Mouse (Mus musculus) intestine, embryonic 16.5 days (tissue): ENCODE data around the gene Meaf6. TPM values are rescaled to one million over a fixed set of nuclear protein-coding genes. Genes with fewer than 3 reads are reported as not detected.

ENCODE experiments used
- ATAC-seq: fragments of 200-750 bp; cut with Nextera tagmentation; 2 replicates; pipeline ENCODE4 v1.8.0; 2017; ENCODE audit warnings: moderate TSS enrichment, moderate library complexity
- H3K27ac ChIP-seq: fragments of 300-500 bp; sonication (generic); 2 replicates; pipeline ENCODE4 v1.5.1; 2014; ENCODE audit warnings: mild to moderate bottlenecking, low read length
- H3K27me3 ChIP-seq: fragments of 300-500 bp; sonication (generic); replicated peaks from 2 replicates; pipeline ENCODE4 v1.6.1; 2014; ENCODE audit warnings: low read length, control low read depth, mixed read lengths; ENCODE audit not compliant: control insufficient read depth, insufficient read depth
- H3K36me3 ChIP-seq: fragments of 300-500 bp; sonication (generic); 2 replicates; pipeline ENCODE4 v1.6.1; 2014; ENCODE audit warnings: low read length, control low read depth; ENCODE audit not compliant: control insufficient read depth, insufficient read depth
- H3K4me1 ChIP-seq: fragments of 300-500 bp; sonication (generic); 2 replicates; pipeline ENCODE4 v1.6.1; 2014; ENCODE audit warnings: low read length, control low read depth, mixed read lengths; ENCODE audit not compliant: control insufficient read depth, insufficient read depth
- H3K4me2 ChIP-seq: fragments of 300-500 bp; sonication (generic); 2 replicates; pipeline ENCODE4 v1.6.1; 2014; ENCODE audit warnings: low read depth, low read length, control low read depth
- H3K4me3 ChIP-seq: fragments of 300-500 bp; sonication (generic); 2 replicates; pipeline ENCODE4 v1.5.1; 2014; ENCODE audit warnings: mild to moderate bottlenecking, low read length
- H3K9ac ChIP-seq: fragments of 300-500 bp; sonication (generic); 2 replicates; pipeline ENCODE4 v1.6.1; 2014; ENCODE audit warnings: low read depth, low read length
- H3K9me3 ChIP-seq: fragments of 300-500 bp; sonication (generic); 2 replicates; pipeline ENCODE4 v1.6.1; 2016; ENCODE audit warnings: low read length, control low read depth; ENCODE audit not compliant: control insufficient read depth
- WGBS: fragments of 180-500 bp; shearing (Covaris S2); extraction: QIAGEN DNeasy Blood & Tissue Kit; methylation state at CpG from one replicate; pipeline ENCODE4 v1.1.7; 2014; 5-methylcytosine and 5-hydroxymethylcytosine counted together
- polyA plus RNA-seq: library from polyadenylated mRNA; unstranded; fragments of >200 nt; fragmentation: Nextera tagmentation; extraction: Ambion mirVana; gene quantifications from 2 replicates; pipeline ENCODE4 v1.2.1, GENCODE M21; 2015

Gene Meaf6
- 39.3 and 40.3 TPM in 2 replicates for polyA plus RNA-seq

DNA sequence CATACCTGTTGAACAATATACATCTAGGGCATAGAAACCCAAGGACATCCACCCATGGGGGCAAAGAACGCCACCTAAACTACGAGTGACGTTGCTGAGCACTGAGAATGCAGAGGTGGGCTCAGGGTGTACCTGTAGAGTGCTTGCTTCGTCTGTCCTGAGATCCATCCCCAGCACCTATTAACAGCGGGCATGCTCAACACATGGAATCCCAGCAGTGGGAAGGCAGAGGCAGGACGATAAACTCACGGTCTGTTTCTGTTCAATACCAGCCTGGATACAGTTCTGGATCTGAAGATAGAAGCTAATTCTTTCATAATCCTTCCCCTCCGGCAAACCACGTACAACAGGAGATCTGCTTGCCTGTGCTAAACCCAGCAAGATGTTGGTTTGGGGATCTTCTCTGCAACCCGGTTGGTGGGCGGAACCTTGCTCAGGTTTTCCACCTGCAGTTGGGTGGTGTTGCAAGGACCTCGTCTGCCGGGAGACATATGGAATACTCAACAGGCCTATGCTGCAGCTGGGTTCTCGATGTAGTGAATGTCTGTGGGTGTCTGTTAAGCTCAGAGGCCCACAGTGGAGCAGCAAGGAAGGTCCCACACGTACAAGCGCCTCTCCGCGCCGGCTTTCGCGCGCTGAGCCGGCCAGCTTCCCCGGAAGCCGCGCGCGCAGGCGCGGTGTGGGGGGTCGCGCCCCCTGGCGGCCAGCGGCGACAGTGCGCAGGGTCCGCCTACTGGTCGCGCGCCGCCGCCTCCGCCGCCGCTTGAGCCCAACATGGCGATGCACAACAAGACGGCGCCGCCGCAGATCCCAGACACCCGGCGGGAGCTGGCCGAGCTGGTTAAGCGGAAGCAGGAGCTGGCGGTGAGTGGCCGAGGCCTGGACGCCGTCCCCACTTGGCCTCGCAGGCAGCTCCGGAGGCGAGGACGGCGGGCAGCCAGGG lies at the start of gene Meaf6:
Meaf6 (plus strand) TSS at position 732 of the 943 bp plus-strand sequence.
- no peaks in the 10 kb centered on the region for H3K27me3 ChIP-seq
- H3K4me2 ChIP-seq = peak within 1 kb of the TSS; percentile 72
- WGBS = 1% methylated on average over 63 of the region's 63 CpGs
- H3K27ac ChIP-seq = peak within 1 kb of the TSS; percentile 97
- peak within 1 kb of the TSS; percentile 79 for H3K4me3 ChIP-seq
- H3K36me3 ChIP-seq = 0 out of 2 replicates have a peak, but pooled peaks cover 3% of the 10 kb centered on the region
- H3K9ac ChIP-seq = peak within 1 kb of the TSS; percentile 86
- 0 out of 2 replicates have a peak, but pooled peaks cover 4% of the 10 kb centered on the region for H3K9me3 ChIP-seq
- ATAC-seq = peak; percentile 93
- peaks cover 8% of the 10 kb centered on the region; the same call in 1 of the 2 replicates for H3K4me1 ChIP-seq

DNA sequence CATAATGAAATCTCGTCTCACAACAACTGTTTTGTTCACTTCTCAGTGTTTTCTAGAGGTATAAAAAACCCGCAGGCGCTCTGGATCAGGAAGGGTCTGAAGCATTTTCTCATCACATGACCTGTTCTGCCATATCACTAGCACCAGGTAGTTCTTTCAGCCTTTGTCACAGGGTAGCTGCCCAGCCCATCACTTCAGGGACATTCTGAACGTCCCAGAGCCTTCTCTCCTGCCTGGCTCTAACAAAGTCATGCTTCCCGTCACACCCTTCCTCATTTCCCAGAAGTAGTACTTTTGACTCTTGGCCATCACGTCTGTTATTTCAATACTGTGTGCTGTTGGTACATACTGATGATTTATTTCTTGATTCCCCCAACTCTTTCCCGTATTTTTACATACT lies 40.5 kb upstream of the Meaf6 start:
- WGBS = 89% methylated on average over 7 of the region's 7 CpGs
- H3K36me3 ChIP-seq = peaks cover 29% of the 10 kb centered on the region; the same call in 1 of the 2 replicates
- no peak for ATAC-seq
- no peak overlapping the region for H3K9ac ChIP-seq
- H3K4me1 ChIP-seq = no peaks in the 10 kb centered on the region
- H3K4me3 ChIP-seq = no peak overlapping the region
- H3K4me2 ChIP-seq = no peak overlapping the region
- H3K27me3 ChIP-seq = no peaks in the 10 kb centered on the region
- H3K27ac ChIP-seq = no peak overlapping the region
- no peaks in the 10 kb centered on the region for H3K9me3 ChIP-seq

- Histone ChIP-seq H3K4me3 (no peak overlapping the region), H3K4me2 (no peak overlapping the region), H3K4me1 (no peaks in the 10 kb centered on the region), H3K27me3 (no peaks in the 10 kb centered on the region), H3K9ac (no peak overlapping the region), H3K9me3 (no peaks in the 10 kb centered on the region), H3K36me3 (peaks cover 20% of the 10 kb centered on the region), H3K27ac (no peak overlapping the region)
- 89% methylated on average over 9 of the region's 9 CpGs for WGBS
- ATAC-seq = no peak
Observed at GRCm38 (mm10) chr4:125055385-125055784, 29.5 kb upstream of the Meaf6 start.

DNA sequence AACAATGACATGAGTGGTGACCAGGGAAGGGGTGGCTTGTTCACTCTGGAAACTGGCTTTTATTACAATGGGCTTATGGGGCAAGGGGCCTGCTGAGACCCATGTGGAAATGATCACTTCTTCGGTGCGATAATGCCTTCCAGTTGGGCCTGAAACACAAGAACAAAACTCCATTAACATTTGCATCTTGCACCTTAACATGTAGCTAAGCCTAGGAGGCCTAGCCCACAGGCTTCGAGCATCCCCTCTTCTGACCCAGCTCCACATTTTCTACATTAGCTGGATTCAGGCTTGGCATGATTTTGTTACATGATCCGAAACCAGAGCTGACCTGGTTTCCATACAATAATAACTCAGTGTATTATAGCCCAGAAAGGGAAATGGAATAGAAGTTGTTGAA lies 28.5 kb upstream of the Meaf6 start:
- H3K9me3 ChIP-seq = no peaks in the 10 kb centered on the region
- 90% methylated on average over 4 of the region's 4 CpGs for WGBS
- no peak overlapping the region for H3K4me2 ChIP-seq
- no peaks in the 10 kb centered on the region for H3K27me3 ChIP-seq
- H3K4me3 ChIP-seq = no peak overlapping the region
- H3K27ac ChIP-seq = no peak overlapping the region
- H3K36me3 ChIP-seq = peaks cover 20% of the 10 kb centered on the region
- no peaks in the 10 kb centered on the region for H3K4me1 ChIP-seq
- H3K9ac ChIP-seq = no peak overlapping the region
- ATAC-seq = no peak

DNA sequence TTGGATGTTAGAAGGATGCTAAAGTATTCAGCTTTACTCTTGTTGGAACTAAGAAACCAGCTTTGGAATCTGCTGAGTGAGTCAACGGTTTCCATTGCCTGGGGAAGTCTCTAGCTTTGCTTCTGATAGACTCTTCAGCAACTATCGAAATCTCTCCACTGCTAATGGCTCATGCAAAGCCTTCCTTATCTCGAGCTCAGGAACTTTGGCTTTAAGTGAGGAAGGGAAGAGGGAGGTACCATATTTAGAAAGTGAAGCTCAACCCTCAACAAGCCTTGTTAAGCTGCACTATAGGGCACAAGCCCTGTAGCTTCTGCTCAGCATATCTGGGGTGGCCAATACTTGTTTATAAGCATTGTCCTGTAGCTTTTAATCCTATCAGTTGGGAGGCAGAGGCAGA lies 27.7 kb upstream of the Meaf6 start:
- H3K9ac ChIP-seq = no peak overlapping the region
- no peak overlapping the region for H3K4me3 ChIP-seq
- no peak overlapping the region for H3K27ac ChIP-seq
- no peaks in the 10 kb centered on the region for H3K9me3 ChIP-seq
- no peak for ATAC-seq
- H3K4me1 ChIP-seq = no peaks in the 10 kb centered on the region
- H3K36me3 ChIP-seq = peaks cover 20% of the 10 kb centered on the region
- no peaks in the 10 kb centered on the region for H3K27me3 ChIP-seq
- 51% methylated on average over 3 of the region's 3 CpGs for WGBS
- no peak overlapping the region for H3K4me2 ChIP-seq

GRCm38 (mm10) chr4:125058033-125058432 lies 26.9 kb upstream of the Meaf6 start:
- Histone ChIP-seq H3K4me2 (no peak overlapping the region), H3K27ac (no peak overlapping the region), H3K4me1 (no peaks in the 10 kb centered on the region), H3K9me3 (no peaks in the 10 kb centered on the region), H3K27me3 (no peaks in the 10 kb centered on the region), H3K36me3 (peaks cover 16% of the 10 kb centered on the region; the same call in 1 of the 2 replicates), H3K4me3 (no peak overlapping the region), H3K9ac (no peak overlapping the region)
- ATAC-seq = no peak
- WGBS = 49% methylated on average over 5 of the region's 5 CpGs

GRCm38 (mm10) chr4:125059025-125059424 lies 25.9 kb upstream of the Meaf6 start:
- 2% methylated on average over 8 of the region's 8 CpGs for WGBS
- ATAC-seq = peak; percentile 70; the same call in 1 of the 2 replicates
- Histone ChIP-seq H3K9me3 (no peaks in the 10 kb centered on the region), H3K9ac (no peak overlapping the region), H3K27me3 (no peaks in the 10 kb centered on the region), H3K4me3 (no peak overlapping the region), H3K4me1 (no peaks in the 10 kb centered on the region), H3K27ac (no peak overlapping the region), H3K4me2 (peak overlapping the region; percentile 29), H3K36me3 (0 out of 2 replicates have a peak, but pooled peaks cover 13% of the 10 kb centered on the region)

DNA sequence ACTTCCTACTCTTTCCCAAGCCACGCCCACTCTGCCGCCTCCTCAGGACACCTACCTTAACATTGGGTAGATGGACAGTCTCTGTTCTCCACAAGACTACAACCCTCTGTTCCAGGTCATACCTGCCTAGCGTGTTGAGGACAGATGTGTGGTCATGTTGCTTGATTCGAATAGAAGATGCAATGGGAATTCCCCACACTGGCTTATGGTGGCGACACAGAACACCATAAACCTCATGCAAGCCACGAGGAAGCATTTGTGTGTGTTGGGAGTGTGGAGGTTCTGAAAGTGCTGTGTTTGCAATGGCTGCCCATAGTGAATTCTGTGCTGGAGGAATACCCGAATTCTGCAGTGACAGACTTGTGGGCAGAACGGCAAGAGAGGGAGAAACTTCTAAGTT lies 21.1 kb upstream of the Meaf6 start:
- H3K4me3 ChIP-seq = no peak overlapping the region
- H3K27me3 ChIP-seq = 0 out of 2 replicates have a peak, but pooled peaks cover 3% of the 10 kb centered on the region
- no peak overlapping the region for H3K9ac ChIP-seq
- H3K9me3 ChIP-seq = no peaks in the 10 kb centered on the region
- no peaks in the 10 kb centered on the region for H3K36me3 ChIP-seq
- H3K27ac ChIP-seq = no peak overlapping the region
- no peak for ATAC-seq
- H3K4me2 ChIP-seq = no peak overlapping the region
- H3K4me1 ChIP-seq = peaks cover 14% of the 10 kb centered on the region
- WGBS = 70% methylated on average over 8 of the region's 8 CpGs

DNA sequence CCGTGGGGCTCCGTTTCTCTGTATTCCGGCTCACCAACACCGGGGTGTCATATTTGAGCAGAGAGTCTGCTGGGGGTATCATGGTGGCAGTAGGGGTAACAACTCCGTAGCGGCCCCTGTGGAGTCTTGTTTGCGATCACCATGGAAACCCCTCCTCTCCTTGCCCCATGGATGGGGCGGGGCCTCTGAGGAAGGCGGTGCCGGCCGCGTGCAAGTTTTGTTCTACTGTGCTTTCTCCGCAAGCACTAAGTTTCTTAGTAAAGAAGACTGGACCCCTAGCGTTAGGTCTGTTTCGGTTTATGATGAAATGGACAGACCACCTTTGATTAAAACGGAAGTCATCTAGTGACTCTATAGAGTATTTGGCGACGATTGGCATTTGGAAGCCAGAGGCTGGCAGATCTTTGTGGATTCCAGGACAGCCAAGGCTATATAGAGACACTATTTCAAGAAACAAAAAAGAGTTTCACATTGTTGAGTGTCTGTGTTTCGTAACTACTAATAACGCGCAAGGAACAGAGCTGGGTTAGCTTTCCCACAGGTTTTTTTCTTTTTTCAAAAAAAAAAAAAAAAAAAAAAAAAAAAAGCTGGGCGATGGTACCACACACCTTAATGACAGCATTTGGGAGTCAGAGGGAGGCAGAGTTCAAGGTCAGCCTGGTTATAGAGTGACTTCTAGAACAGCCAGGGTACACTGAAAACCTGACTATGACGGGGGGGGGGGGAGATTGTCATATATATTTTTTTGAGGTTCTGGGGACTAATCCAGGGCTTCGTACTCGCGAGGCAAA lies 19.2 kb upstream of the Meaf6 start, which contains the start of gene Dnali1:
Dnali1 (minus strand) TSS at position 187 of the 791 bp plus-strand sequence.
- H3K4me2 ChIP-seq = peak within 1 kb of the TSS; percentile 90
- H3K36me3 ChIP-seq = 0 out of 2 replicates have a peak, but pooled peaks cover 4% of the 10 kb centered on the region
- H3K4me1 ChIP-seq = peaks cover 14% of the 10 kb centered on the region
- H3K9me3 ChIP-seq = no peaks in the 10 kb centered on the region
- 0 out of 2 replicates have a peak, but pooled peaks cover 3% of the 10 kb centered on the region for H3K27me3 ChIP-seq
- WGBS = 1% methylated on average over 26 of the region's 26 CpGs
- ATAC-seq = peak; percentile 38
- H3K27ac ChIP-seq = peak within 1 kb of the TSS; percentile 65
- H3K9ac ChIP-seq = peak within 1 kb of the TSS; percentile 90
- H3K4me3 ChIP-seq = peak within 1 kb of the TSS; percentile 93
